In the genomic region with DNA sequence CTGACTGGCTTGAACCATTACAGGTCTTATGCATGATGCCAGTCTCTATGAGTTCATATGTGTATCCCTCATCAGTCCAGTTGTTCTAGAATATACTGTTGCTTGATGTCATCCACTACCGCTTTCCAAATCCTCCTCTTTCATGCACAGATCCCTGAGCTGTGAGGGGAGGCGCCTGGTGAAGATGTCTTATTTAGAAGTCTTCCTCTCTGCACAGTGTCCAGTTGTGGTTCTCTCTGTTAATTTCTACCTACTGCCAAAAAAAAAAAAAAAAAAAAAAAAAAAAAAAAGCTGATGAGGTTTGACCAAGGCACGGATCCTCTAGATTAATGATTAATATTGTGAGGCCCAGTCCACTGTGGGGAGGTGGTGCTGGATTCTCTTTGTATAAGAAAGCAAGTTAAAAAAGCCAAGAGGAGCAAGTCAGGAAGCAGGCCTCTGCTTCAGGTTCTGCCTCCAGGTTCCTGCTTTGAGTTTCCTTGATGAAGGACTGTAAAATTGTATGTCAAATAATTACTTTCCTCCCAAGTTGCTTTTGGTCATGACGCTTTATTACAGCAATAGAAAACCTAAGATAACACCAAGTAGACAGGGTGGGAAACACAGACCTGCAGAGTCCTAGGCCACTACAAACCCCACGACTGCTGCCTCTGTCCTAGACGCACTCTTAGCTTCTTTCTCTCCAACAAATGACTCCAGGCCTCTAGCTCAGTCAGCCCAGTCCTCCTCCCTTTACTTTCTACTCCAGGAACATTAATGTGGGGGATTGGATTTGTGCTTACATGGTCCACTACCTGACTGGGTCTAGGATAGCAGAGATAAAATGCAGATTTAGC, we compare ENCODE assay signal across 19 mouse cellular contexts. TPM values are rescaled to one million over a fixed set of nuclear protein-coding genes. Genes with fewer than 3 reads are reported as not detected.
DNase-seq lines count a peak whose midpoint lies in the region; ATAC-seq and TF ChIP-seq lines count a peak whose summit lies in the region.
"Had no signal": no experiment of that assay in that cellular context is flagged by ENCODE, and none has a peak within 500 bp of the region (broad histone marks: within the 10 kb centered on the region; RNA-seq: fewer than 3 reads in every experiment).

No protein-coding gene starts in this region.

- no peaks in the 10 kb centered on the region for H3K4me1 ChIP-seq in intestine, embryonic 15.5 days (replicated peaks)
- peaks cover 7% of the 10 kb centered on the region; the same call in 1 of the 2 replicates for H3K4me1 ChIP-seq in liver, postnatal 0 days (ENCODE audit: insufficient read depth)
- H3K4me1 ChIP-seq in thymus, adult 2 months (replicated peaks; ENCODE audit: control insufficient read depth, insufficient read depth, low read length) = no peaks in the 10 kb centered on the region
- H3K4me1 ChIP-seq in forebrain, embryonic 13.5 days = peaks cover 5% of the 10 kb centered on the region; the same call in 1 of the 2 replicates
- peaks cover 2% of the 10 kb centered on the region for H3K4me1 ChIP-seq in forebrain, embryonic 15.5 days

- H3K4me3 ChIP-seq in intestine, embryonic 15.5 days (replicated peaks) = no peak overlapping the region
- no peak overlapping the region for H3K4me3 ChIP-seq in liver, postnatal 0 days (ENCODE audit: low read depth, low read length)
- no peak overlapping the region for H3K4me3 ChIP-seq in thymus, adult 2 months (ENCODE audit: control insufficient read depth, insufficient read depth, low read length)
- no peak overlapping the region for H3K4me3 ChIP-seq in forebrain, embryonic 13.5 days
- no peak overlapping the region for H3K4me3 ChIP-seq in forebrain, embryonic 15.5 days
- H3K4me3 ChIP-seq: embryonic facial prominence, embryonic 10.5 days; heart, embryonic 13.5 days; megakaryocyte, embryonic 14.5 days had no signal

- H3K36me3 ChIP-seq in intestine, embryonic 15.5 days = no peaks in the 10 kb centered on the region
- H3K36me3 ChIP-seq in liver, postnatal 0 days (replicated peaks; ENCODE audit: insufficient read depth, low read length) = no peaks in the 10 kb centered on the region
- H3K36me3 ChIP-seq in thymus, adult 2 months (ENCODE audit: control insufficient read depth, insufficient read depth, low read length) = no peaks in the 10 kb centered on the region
- peaks cover 14% of the 10 kb centered on the region for H3K36me3 ChIP-seq in forebrain, embryonic 13.5 days (ENCODE audit: poor library complexity, severe bottlenecking)
- no peaks in the 10 kb centered on the region; the same call in 1 of the 2 replicates for H3K36me3 ChIP-seq in forebrain, embryonic 15.5 days

- no peak overlapping the region for H3K9ac ChIP-seq in intestine, embryonic 15.5 days
- no peak overlapping the region for H3K9ac ChIP-seq in liver, postnatal 0 days (replicated peaks)
- no peak overlapping the region for H3K9ac ChIP-seq in forebrain, embryonic 13.5 days
- no peak overlapping the region for H3K9ac ChIP-seq in forebrain, embryonic 15.5 days (replicated peaks)
- H3K9ac ChIP-seq: heart, embryonic 13.5 days had no signal

- H3K27me3 ChIP-seq in intestine, embryonic 15.5 days (replicated peaks) = no peaks in the 10 kb centered on the region
- no peaks in the 10 kb centered on the region for H3K27me3 ChIP-seq in liver, postnatal 0 days (ENCODE audit: insufficient read depth, low read length)
- H3K27me3 ChIP-seq in thymus, adult 2 months (ENCODE audit: control insufficient read depth, insufficient read depth, low read length) = no peaks in the 10 kb centered on the region
- H3K27me3 ChIP-seq in forebrain, embryonic 13.5 days = no peaks in the 10 kb centered on the region
- H3K27me3 ChIP-seq in forebrain, embryonic 15.5 days = no peaks in the 10 kb centered on the region
- H3K27me3 ChIP-seq: heart, embryonic 13.5 days; megakaryocyte, embryonic 14.5 days had no signal

- ATAC-seq in intestine, embryonic 15.5 days = peak; percentile 81
- ATAC-seq in liver, postnatal 0 days = peak; percentile 56
- ATAC-seq in forebrain, embryonic 13.5 days = no peak
- ATAC-seq in forebrain, embryonic 15.5 days (replicated peaks) = no peak
- ATAC-seq: forebrain, embryonic 16.5 days; hindbrain, embryonic 16.5 days had no signal

- no peak for TF ChIP-seq POLR2A in thymus, adult 2 months (IDR thresholded peaks at IDR 0.05; ENCODE audit: control insufficient read depth, extremely low read depth, insufficient read depth, low read length, poor library complexity)

- H3K9me3 ChIP-seq in intestine, embryonic 15.5 days = no peaks in the 10 kb centered on the region
- H3K9me3 ChIP-seq in liver, postnatal 0 days (ENCODE audit: low read length) = no peaks in the 10 kb centered on the region
- H3K9me3 ChIP-seq in forebrain, embryonic 13.5 days (replicated peaks) = no peaks in the 10 kb centered on the region
- H3K9me3 ChIP-seq in forebrain, embryonic 15.5 days = no peaks in the 10 kb centered on the region
- H3K9me3 ChIP-seq: embryonic facial prominence, embryonic 10.5 days; heart, embryonic 13.5 days; megakaryocyte, embryonic 14.5 days had no signal

- no peak for TF ChIP-seq CTCF in liver, postnatal 0 days (IDR thresholded peaks at IDR 0.05; ENCODE audit: low read depth)
- no peak for TF ChIP-seq CTCF in thymus, adult 2 months (IDR thresholded peaks at IDR 0.05; ENCODE audit: borderline replicate concordance, control insufficient read depth, extremely low read depth, insufficient read depth, low read length, poor library complexity)

- peak; percentile 43 for DNase-seq in kidney, adult 18-20 months
- DNase-seq in kidney, postnatal 10 days = peak; percentile 35
- DNase-seq in liver, postnatal 0 days = no peak
- DNase-seq in thymus, adult 2 months = no peak
- DNase-seq in urinary bladder, postnatal 36 days (ENCODE audit: low spot score in 2 of 2) = no peak
- DNase-seq: adrenal gland, adult 2 months; cerebellum, postnatal 36 days; heart, adult 11 months; heart, postnatal 36 days; lung, postnatal 14 days; thymus, postnatal 14 days had no signal

- H3K4me2 ChIP-seq in intestine, embryonic 15.5 days (replicated peaks) = no peak overlapping the region
- H3K4me2 ChIP-seq in liver, postnatal 0 days (ENCODE audit: low read depth, low read length) = peak overlapping the region; percentile 13; the same call in 1 of the 2 replicates
- no peak overlapping the region for H3K4me2 ChIP-seq in forebrain, embryonic 13.5 days
- H3K4me2 ChIP-seq in forebrain, embryonic 15.5 days (replicated peaks) = no peak overlapping the region
- H3K4me2 ChIP-seq: heart, embryonic 13.5 days had no signal

- no peak for TF ChIP-seq EP300 in liver, postnatal 0 days (IDR thresholded peaks at IDR 0.05; ENCODE audit: low read depth)

- WGBS in intestine, embryonic 15.5 days = 68% methylated on average over 6 of the region's 6 CpGs
- WGBS in liver, postnatal 0 days (ENCODE audit: insufficient replicate concordance) = 72% methylated on average over 6 of the region's 6 CpGs
- 98% methylated on average over 6 of the region's 6 CpGs for WGBS in thymus, adult 2 months
- WGBS in forebrain, embryonic 13.5 days = 87% methylated on average over 6 of the region's 6 CpGs
- 94% methylated on average over 6 of the region's 6 CpGs for WGBS in forebrain, embryonic 15.5 days

- peak overlapping the region; percentile 71 for H3K27ac ChIP-seq in intestine, embryonic 15.5 days
- H3K27ac ChIP-seq in liver, postnatal 0 days (ENCODE audit: low read depth) = peak overlapping the region; percentile 52
- no peak overlapping the region for H3K27ac ChIP-seq in thymus, adult 2 months (ENCODE audit: control insufficient read depth, insufficient read depth, low read length)
- H3K27ac ChIP-seq in forebrain, embryonic 13.5 days = no peak overlapping the region
- H3K27ac ChIP-seq in forebrain, embryonic 15.5 days (replicated peaks) = no peak overlapping the region
- H3K27ac ChIP-seq: embryonic facial prominence, embryonic 10.5 days; heart, embryonic 13.5 days had no signal

RNA-seq across cellular contexts. Expression of gene Epb41l5, which starts 11.4 kb away (rescaled TPM):
- polyA plus RNA-seq in intestine, embryonic 15.5 days (2015; fragmentation: Nextera tagmentation; extraction: Ambion mirVana) = 38.6 and 39.4 TPM in 2 replicates
- polyA plus RNA-seq in liver, postnatal 0 days (2015; fragmentation: Nextera tagmentation; extraction: Ambion mirVana) = 25.5 and 27.4 TPM in 2 replicates
- polyA plus RNA-seq in thymus, adult 2 months (2012; rRNA removed) = 1.1 and 1.6 TPM in 2 replicates
- polyA plus RNA-seq in forebrain, embryonic 13.5 days (2015; fragmentation: Nextera tagmentation; extraction: Ambion mirVana) = 26.2 and 29.0 TPM in 2 replicates
- polyA plus RNA-seq in forebrain, embryonic 15.5 days (2015; fragmentation: Nextera tagmentation; extraction: Ambion mirVana) = 20.1 and 20.3 TPM in 2 replicates

Comparison
In these comparisons a context has a peak if more than half of its experiments do, and no peak if none do; other contexts are left out.
1. ATAC-seq: peak in intestine, embryonic 15.5 days (single experiment) and liver, postnatal 0 days (single experiment); none in forebrain, embryonic 13.5 days (single experiment) and forebrain, embryonic 15.5 days (single experiment).
2. H3K27ac ChIP-seq: peak in intestine, embryonic 15.5 days (single experiment) and liver, postnatal 0 days (single experiment); none in thymus, adult 2 months (single experiment), forebrain, embryonic 13.5 days (single experiment) and forebrain, embryonic 15.5 days (single experiment).
3. DNase-seq: peak in kidney, adult 18-20 months (single experiment) and kidney, postnatal 10 days (single experiment); none in liver, postnatal 0 days (single experiment), thymus, adult 2 months (single experiment) and urinary bladder, postnatal 36 days (0 of 2).